Mouse (Mus musculus): ENCODE data around the gene Tdgf1. TPM values are rescaled to one million over a fixed set of nuclear protein-coding genes. Genes with fewer than 3 reads are reported as not detected.

Gene Tdgf1
- polyA plus RNA-seq, 1 experiment from 2014 or later = not detected

DNA sequence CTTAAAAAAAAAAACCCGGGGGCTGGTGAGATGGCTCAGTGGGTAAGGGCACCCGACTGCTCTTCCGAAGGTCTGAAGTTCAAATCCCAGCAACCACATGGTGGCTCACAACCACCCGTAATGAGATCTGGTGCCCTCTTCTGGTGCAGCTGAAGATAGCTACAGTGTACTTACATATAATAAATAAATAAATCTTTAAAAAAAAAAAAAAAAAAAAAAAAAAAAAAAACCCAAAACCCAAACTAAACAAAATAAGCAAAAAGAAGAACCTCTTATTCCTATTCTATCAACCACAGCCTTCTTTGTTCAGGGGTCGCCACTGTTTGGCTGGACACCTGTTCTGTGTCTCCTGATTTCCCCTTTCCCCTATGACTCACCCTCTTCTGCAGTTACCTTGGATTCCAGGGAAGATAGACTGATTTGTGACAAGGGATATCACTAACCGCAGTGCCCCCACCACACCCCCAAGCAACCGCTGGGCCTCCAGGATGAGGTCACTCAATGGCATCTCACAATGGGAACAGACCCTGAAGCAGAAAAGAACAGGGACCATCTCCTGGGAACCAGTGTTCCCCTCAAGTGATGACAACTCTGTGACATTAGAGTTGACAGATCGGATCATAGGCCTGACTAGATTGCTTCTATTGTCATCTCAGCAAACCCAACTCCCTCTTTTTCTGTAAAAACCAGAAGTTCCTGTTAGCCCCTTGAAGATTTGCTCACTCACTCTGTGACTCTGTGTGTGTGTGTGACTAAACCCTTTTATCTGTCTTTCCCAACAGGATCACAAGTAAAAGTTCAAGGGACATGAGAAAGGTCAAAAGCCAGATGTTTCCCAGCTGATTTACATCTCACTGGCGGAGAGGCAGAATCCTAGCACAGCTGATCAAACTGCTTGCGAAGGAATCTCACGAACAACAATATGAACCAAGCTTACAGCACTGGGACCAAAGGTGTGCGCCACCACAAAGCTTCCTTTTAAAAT is 8.2 kb downstream of the Tdgf1 start:
- no peak overlapping the region for H3K9ac ChIP-seq
- no peaks in the 10 kb centered on the region for H3K27me3 ChIP-seq
- no peaks in the 10 kb centered on the region for H3K36me3 ChIP-seq
- H3K9me3 ChIP-seq (replicated peaks) = no peaks in the 10 kb centered on the region
- H3K4me2 ChIP-seq = no peak overlapping the region
- H3K27ac ChIP-seq = no peak overlapping the region
- DNase-seq = no peak
- H3K4me3 ChIP-seq (replicated peaks) = no peak overlapping the region
- 49% methylated on average over 12 of the region's 12 CpGs for WGBS (ENCODE audit: insufficient replicate concordance)
- ATAC-seq (ENCODE audit: low read depth) = no peak
- no peaks in the 10 kb centered on the region; the same call in 1 of the 2 replicates for H3K4me1 ChIP-seq (replicated peaks)

DNA sequence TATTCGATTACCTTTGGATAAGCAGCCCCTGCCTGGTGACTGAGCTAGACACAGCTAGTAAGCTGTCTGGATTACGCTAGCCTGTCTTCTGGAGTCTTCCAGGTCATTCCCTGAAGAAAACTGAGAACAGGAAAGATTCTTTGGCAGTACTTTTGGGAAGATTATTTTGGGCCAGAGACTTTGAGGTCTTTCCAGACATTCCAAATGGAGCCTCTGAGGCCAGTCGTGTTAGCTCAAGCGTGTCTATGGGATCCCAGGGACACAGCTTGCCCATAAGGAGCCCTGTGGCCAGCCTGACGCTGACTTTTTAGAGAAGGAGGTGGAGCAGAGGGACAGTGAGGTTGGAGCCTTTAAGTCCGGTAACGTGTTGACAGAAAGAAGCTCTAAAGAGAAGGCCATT is 10.0 kb downstream of the Tdgf1 start:
- H3K4me1 ChIP-seq (replicated peaks) = no peaks in the 10 kb centered on the region; the same call in 1 of the 2 replicates
- no peak for DNase-seq
- 75% methylated on average over 7 of the region's 7 CpGs for WGBS (ENCODE audit: insufficient replicate concordance)

DNA sequence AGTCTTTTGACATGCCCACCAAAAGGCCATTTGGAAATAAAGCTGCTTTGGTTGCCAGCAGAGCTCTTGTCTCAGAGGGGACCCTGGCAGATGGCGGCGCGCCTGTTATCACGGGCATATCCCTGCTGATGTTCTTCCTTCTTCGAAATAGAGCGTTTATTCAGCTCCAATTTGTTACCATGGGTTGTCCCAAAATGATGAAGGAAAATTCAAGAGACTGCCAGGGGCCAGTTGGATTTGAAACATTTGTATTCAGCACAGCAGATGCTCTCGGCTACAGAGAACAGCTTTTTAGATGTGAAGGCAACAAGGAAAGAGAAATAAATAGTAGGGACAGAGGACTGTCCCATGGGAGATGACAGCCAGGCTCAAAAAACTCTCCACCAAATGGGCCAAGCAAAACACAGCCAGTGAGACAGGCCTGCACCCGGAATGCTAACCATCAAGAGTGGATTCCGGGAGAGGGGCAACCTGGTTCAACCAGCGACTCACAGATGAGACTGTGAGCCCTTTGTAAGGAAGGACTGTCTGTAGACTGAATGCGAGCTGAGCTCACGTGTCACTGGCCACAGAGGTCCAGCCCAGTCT is 12.0 kb downstream of the Tdgf1 start:
- H3K9me3 ChIP-seq (replicated peaks) = no peaks in the 10 kb centered on the region
- H3K4me2 ChIP-seq = no peak overlapping the region
- no peaks in the 10 kb centered on the region for H3K36me3 ChIP-seq
- H3K27me3 ChIP-seq = no peaks in the 10 kb centered on the region
- 72% methylated on average over 12 of the region's 12 CpGs for WGBS (ENCODE audit: insufficient replicate concordance)
- H3K4me1 ChIP-seq (replicated peaks) = no peaks in the 10 kb centered on the region; the same call in 1 of the 2 replicates
- no peak overlapping the region for H3K27ac ChIP-seq
- ATAC-seq (ENCODE audit: low read depth) (no peak), DNase-seq (no peak)
- no peak overlapping the region for H3K4me3 ChIP-seq (replicated peaks)
- H3K9ac ChIP-seq = no peak overlapping the region

More for the DNA sequence above, 10.0 kb downstream of the Tdgf1 start:
- no peaks in the 10 kb centered on the region for H3K27me3 ChIP-seq
- no peak overlapping the region for H3K4me2 ChIP-seq
- no peaks in the 10 kb centered on the region for H3K36me3 ChIP-seq
- no peak for ATAC-seq (ENCODE audit: low read depth)
- H3K9me3 ChIP-seq (replicated peaks) = no peaks in the 10 kb centered on the region
- no peak overlapping the region for H3K4me3 ChIP-seq (replicated peaks)
- no peak overlapping the region for H3K27ac ChIP-seq
- no peak overlapping the region for H3K9ac ChIP-seq

DNA sequence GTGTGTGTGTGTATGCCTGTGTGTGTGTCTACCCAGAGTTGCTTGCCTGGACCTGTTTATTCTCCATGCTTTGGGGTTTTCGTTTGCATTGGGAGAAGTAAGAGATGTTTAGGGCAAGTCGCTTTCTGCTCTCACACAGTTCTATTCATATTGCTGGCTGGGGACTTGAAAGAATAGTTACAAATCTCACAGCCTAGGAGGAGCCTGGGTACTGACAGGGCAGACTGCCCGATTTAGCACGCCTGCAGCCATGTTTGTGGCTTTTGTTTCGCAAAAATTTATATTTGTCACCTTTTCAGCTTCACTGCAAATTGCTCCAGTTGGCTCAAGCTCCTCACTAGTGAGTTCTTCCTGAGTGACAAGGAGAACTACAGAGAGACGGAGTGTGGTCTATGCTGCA is 14.4 kb downstream of the Tdgf1 start:
- WGBS (ENCODE audit: insufficient replicate concordance) = 62% methylated on average over 6 of the region's 6 CpGs
- H3K4me2 ChIP-seq = no peak overlapping the region

GRCm38 (mm10) chr9:110922759-110923158 is 23.2 kb downstream of the Tdgf1 start:
- DNase-seq = peak; percentile 33
- no peak overlapping the region for H3K4me2 ChIP-seq
- no peaks in the 10 kb centered on the region for H3K36me3 ChIP-seq
- no peak for ATAC-seq (ENCODE audit: low read depth)
- no peak overlapping the region for H3K27ac ChIP-seq
- H3K4me3 ChIP-seq (replicated peaks) = no peak overlapping the region
- 13% methylated on average over 7 of the region's 7 CpGs for WGBS (ENCODE audit: insufficient replicate concordance)
- no peaks in the 10 kb centered on the region for H3K9me3 ChIP-seq (replicated peaks)
- H3K9ac ChIP-seq = no peak overlapping the region
- H3K27me3 ChIP-seq = no peaks in the 10 kb centered on the region
- H3K4me1 ChIP-seq (replicated peaks) = no peaks in the 10 kb centered on the region

More for the DNA sequence above, 14.4 kb downstream of the Tdgf1 start:
- Histone ChIP-seq H3K9me3 (replicated peaks) (no peaks in the 10 kb centered on the region), H3K27me3 (no peaks in the 10 kb centered on the region), H3K4me1 (replicated peaks) (no peaks in the 10 kb centered on the region), H3K4me3 (replicated peaks) (no peak overlapping the region), H3K36me3 (no peaks in the 10 kb centered on the region), H3K27ac (no peak overlapping the region), H3K9ac (no peak overlapping the region)
- ATAC-seq (ENCODE audit: low read depth) = no peak
- no peak for DNase-seq

- Histone ChIP-seq H3K4me3 (replicated peaks) (no peak overlapping the region), H3K4me1 (replicated peaks) (no peaks in the 10 kb centered on the region), H3K27me3 (no peaks in the 10 kb centered on the region), H3K36me3 (no peaks in the 10 kb centered on the region), H3K27ac (no peak overlapping the region), H3K4me2 (no peak overlapping the region), H3K9me3 (replicated peaks) (no peaks in the 10 kb centered on the region), H3K9ac (no peak overlapping the region)
- ATAC-seq (ENCODE audit: low read depth) = no peak
- WGBS (ENCODE audit: insufficient replicate concordance) = 53% methylated on average over 15 of the region's 15 CpGs
- DNase-seq = no peak
These were observed 25.1 kb downstream of the Tdgf1 start for GRCm38 (mm10) chr9:110920665-110921419.

DNA sequence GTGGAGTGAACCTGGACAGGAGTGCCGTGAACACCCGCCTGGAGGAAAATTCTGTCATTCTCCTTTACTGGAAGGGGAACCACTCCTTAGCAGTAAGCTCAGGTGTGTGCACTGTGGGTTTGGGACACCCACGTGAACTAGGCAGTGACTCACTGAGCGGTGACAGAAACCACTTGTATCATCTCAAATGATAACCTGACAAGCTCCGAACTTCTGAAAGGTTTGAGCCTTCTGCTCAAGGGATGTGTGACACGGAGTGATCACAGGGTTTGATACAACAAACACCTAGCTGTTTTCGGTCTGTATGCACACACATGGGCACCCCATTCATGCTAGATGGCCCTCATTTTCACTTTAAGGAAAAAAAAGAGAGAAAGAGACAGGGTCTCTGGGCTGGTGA is 29.2 kb downstream of the Tdgf1 start, which contains the start of gene Fam240a:
Fam240a (minus strand) TSS at position 76 of the 400 bp plus-strand sequence.
- Histone ChIP-seq H3K27me3 (no peaks in the 10 kb centered on the region), H3K27ac (no peak within 1 kb of the TSS), H3K36me3 (no peaks in the 10 kb centered on the region), H3K4me1 (replicated peaks) (no peaks in the 10 kb centered on the region), H3K9me3 (replicated peaks) (no peaks in the 10 kb centered on the region), H3K9ac (no peak within 1 kb of the TSS), H3K4me2 (no peak within 1 kb of the TSS), H3K4me3 (replicated peaks) (no peak within 1 kb of the TSS)
- ATAC-seq (ENCODE audit: low read depth) (no peak), DNase-seq (no peak)
- 65% methylated on average over 7 of the region's 7 CpGs for WGBS (ENCODE audit: insufficient replicate concordance)

DNA sequence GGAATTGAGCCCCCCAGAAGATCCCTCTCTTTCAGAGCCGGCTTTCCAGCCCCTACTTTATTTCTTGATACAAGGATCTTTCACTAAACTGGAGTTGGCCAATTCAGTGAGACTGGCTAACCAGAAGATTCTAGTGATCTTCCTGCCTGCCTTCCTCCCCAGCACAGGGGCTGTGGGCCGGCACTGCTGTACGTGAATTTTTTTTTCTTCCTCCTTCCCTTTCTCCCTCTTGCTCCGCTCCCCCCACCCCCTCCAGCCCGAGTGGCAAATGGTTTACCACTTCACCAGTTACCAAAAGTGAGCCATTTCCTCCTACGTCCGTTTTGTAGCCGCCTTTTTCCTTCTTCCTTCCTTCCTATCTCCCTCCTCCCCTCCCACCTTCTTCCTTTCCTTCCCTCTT is 30.5 kb downstream of the Tdgf1 start:
- DNase-seq = no peak
- H3K4me1 ChIP-seq (replicated peaks) = no peaks in the 10 kb centered on the region
- no peaks in the 10 kb centered on the region for H3K27me3 ChIP-seq
- no peak overlapping the region for H3K9ac ChIP-seq
- H3K4me2 ChIP-seq = no peak overlapping the region
- no peak for ATAC-seq (ENCODE audit: low read depth)
- no peaks in the 10 kb centered on the region for H3K36me3 ChIP-seq
- 25% methylated on average over 8 of the region's 8 CpGs for WGBS (ENCODE audit: insufficient replicate concordance)
- H3K27ac ChIP-seq = no peak overlapping the region
- no peaks in the 10 kb centered on the region for H3K9me3 ChIP-seq (replicated peaks)
- H3K4me3 ChIP-seq (replicated peaks) = no peak overlapping the region

- Histone ChIP-seq H3K4me3 (replicated peaks) (no peak overlapping the region), H3K36me3 (no peaks in the 10 kb centered on the region), H3K27me3 (no peaks in the 10 kb centered on the region), H3K27ac (no peak overlapping the region), H3K4me1 (replicated peaks) (no peaks in the 10 kb centered on the region), H3K9me3 (replicated peaks) (no peaks in the 10 kb centered on the region), H3K9ac (no peak overlapping the region), H3K4me2 (no peak overlapping the region)
- DNase-seq (no peak), ATAC-seq (ENCODE audit: low read depth) (no peak)
- 51% methylated on average over 21 of the region's 21 CpGs for WGBS (ENCODE audit: insufficient replicate concordance)
These were observed 31.2 kb downstream of the Tdgf1 start for GRCm38 (mm10) chr9:110914631-110915236.

DNA sequence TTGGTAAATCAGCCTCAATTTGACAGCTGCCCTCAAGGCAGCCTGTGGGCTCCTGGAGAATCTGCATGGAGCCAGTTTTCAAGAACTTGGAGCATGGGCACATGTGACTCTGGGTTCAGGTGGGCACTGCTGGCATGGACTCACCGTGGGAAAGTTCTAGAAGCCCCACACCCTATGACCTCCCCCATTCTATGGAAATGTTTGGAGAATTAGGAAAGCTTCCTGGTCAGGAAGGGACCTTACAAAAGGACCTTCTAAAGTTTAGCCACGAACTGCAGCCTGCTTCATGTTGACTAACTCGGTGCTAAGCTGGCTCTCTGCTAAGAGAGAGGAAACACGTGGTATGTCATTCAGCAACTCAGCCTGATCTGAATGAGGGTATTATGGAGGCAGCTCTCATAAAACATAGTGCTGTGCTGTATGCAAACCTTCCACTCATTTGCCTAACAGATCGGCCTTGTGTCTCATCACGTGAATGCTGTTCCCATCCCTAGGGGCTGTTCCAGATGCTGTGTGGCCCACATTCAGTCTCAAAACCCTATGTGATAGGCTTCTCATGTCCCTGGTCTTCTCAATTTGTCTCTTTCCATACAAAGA is 36.5 kb downstream of the Tdgf1 start:
- 59% methylated on average over 6 of the region's 6 CpGs for WGBS (ENCODE audit: insufficient replicate concordance)
- ATAC-seq (ENCODE audit: low read depth) (no peak), DNase-seq (no peak)
- Histone ChIP-seq H3K4me2 (no peak overlapping the region), H3K9me3 (replicated peaks) (no peaks in the 10 kb centered on the region), H3K9ac (no peak overlapping the region), H3K4me3 (replicated peaks) (no peak overlapping the region), H3K27ac (no peak overlapping the region), H3K27me3 (no peaks in the 10 kb centered on the region), H3K36me3 (no peaks in the 10 kb centered on the region), H3K4me1 (replicated peaks) (no peaks in the 10 kb centered on the region)

All from liver, embryonic 13.5 days (tissue).